Mouse (Mus musculus) gastrocnemius, adult 18-20 months (tissue): ENCODE results near the gene Gapvd1. TPM values are rescaled to one million over a fixed set of nuclear protein-coding genes. Genes with fewer than 3 reads are reported as not detected.

Experiments used
- DNase-seq: peaks from one replicate; pipeline ENCODE4 v3.0.0; 2021; ENCODE audit warnings: low spot score
- total RNA-seq, 2 experiments: library from RNA; stranded (reverse); gene quantifications; 2 replicates each; pipeline ENCODE4 v1.2.3; 2021

Gene Gapvd1
- total RNA-seq, 2 experiments from 2014 or later, result 32.3 to 32.8 TPM

GRCm38 (mm10) chr2:34642351-34642750 lies 112.7 kb downstream of the Gapvd1 start:
- DNase-seq, result no peak

GRCm38 (mm10) chr2:34639725-34640124 lies 115.3 kb downstream of the Gapvd1 start:
- DNase-seq, result no peak

GRCm38 (mm10) chr2:34638955-34639650 lies 115.9 kb downstream of the Gapvd1 start:
- peak; percentile 84 for DNase-seq

GRCm38 (mm10) chr2:34635249-34636165 lies 119.5 kb downstream of the Gapvd1 start:
- DNase-seq, result no peak

- no peak for DNase-seq
Measured at GRCm38 (mm10) chr2:34632051-34632450, 123.0 kb downstream of the Gapvd1 start.

GRCm38 (mm10) chr2:34630445-34630844 lies 124.6 kb downstream of the Gapvd1 start:
- no peak for DNase-seq

GRCm38 (mm10) chr2:34629758-34630157 lies 125.3 kb downstream of the Gapvd1 start:
- no peak for DNase-seq

GRCm38 (mm10) chr2:34628903-34629540 lies 126.0 kb downstream of the Gapvd1 start:
- DNase-seq, result no peak

GRCm38 (mm10) chr2:34627328-34628226 lies 127.5 kb downstream of the Gapvd1 start:
- no peak for DNase-seq

Other genes starting within 250 kb of the Gapvd1 start
- 100 to 1,000 TPM; 138 to 213 TPM for gene Hspa5, start 16.7 kb upstream of the Gapvd1 start, total RNA-seq
- 10 to 100 TPM; 10.2 to 11.5 TPM for gene Rabepk, start 44.7 kb upstream of the Gapvd1 start, total RNA-seq
- gene Fbxw2, start 71.1 kb upstream of the Gapvd1 start, total RNA-seq, result 10 to 100 TPM; 48.0 to 50.7 TPM
- under 1 TPM; 0.36 to 0.62 TPM for gene Gm34653, start 77.8 kb upstream of the Gapvd1 start, total RNA-seq
- gene Cutal, start 119.2 kb upstream of the Gapvd1 start, total RNA-seq, result under 1 TPM; 0.33 to 0.37 TPM
- gene Psmd5, start 119.7 kb upstream of the Gapvd1 start, total RNA-seq, result 10 to 100 TPM; 11.9 to 17.4 TPM
- gene Phf19, start 158.8 kb upstream of the Gapvd1 start, total RNA-seq, result under 1 TPM; 0.59 to 0.71 TPM
- gene Traf1, start 206.5 kb upstream of the Gapvd1 start, total RNA-seq, result under 1 TPM; 0.30 to 0.97 TPM